ENCODE assay signal across 8 mouse cellular contexts in genomic region chr14:75283609-75284192, GRCm38 (mm10). TPM values are rescaled to one million over a fixed set of nuclear protein-coding genes. Genes with fewer than 3 reads are reported as not detected.
DNase-seq lines count a peak whose midpoint lies in the region; ATAC-seq and TF ChIP-seq lines count a peak whose summit lies in the region.

No protein-coding gene starts in this region.

- no peaks in the 10 kb centered on the region for H3K36me3 ChIP-seq in forebrain, embryonic 12.5 days (replicated peaks)
- no peaks in the 10 kb centered on the region for H3K36me3 ChIP-seq in limb, embryonic 11.5 days (ENCODE audit: control insufficient read depth, insufficient read depth, low read length)

- ATAC-seq in forebrain, embryonic 12.5 days (ENCODE audit: low FRiP score): peak; percentile 43
- ATAC-seq in limb, embryonic 11.5 days (ENCODE audit: insufficient number of reproducible peaks, low FRiP score, low TSS enrichment, low read depth): no peak; the same call in 1 of the 2 replicates
- peak; percentile 16; the same call in 1 of the 2 replicates for ATAC-seq in monocyte, adult 5-6 weeks (replicated peaks; ENCODE audit: insufficient number of reproducible peaks, low FRiP score, low TSS enrichment, poor library complexity, severe bottlenecking)

- peak overlapping the region; percentile 85 for H3K9ac ChIP-seq in forebrain, embryonic 12.5 days
- H3K9ac ChIP-seq in limb, embryonic 11.5 days (ENCODE audit: low read length): peak overlapping the region; percentile 92

- H3K4me3 ChIP-seq in bone marrow macrophage, adult 2 months (ENCODE audit: insufficient read depth, low read length): peak overlapping the region; percentile 88
- H3K4me3 ChIP-seq in forebrain, embryonic 12.5 days (replicated peaks): peak overlapping the region; percentile 88
- peak overlapping the region; percentile 99 for H3K4me3 ChIP-seq in limb, embryonic 11.5 days (ENCODE audit: low read depth, low read length)

- TF ChIP-seq CTCF in bone marrow macrophage, adult 2 months (IDR thresholded peaks at IDR 0.05; ENCODE audit: low read depth, low read length): no peak

- H3K27me3 ChIP-seq in forebrain, embryonic 12.5 days: peaks cover 5% of the 10 kb centered on the region; the same call in 1 of the 2 replicates
- H3K27me3 ChIP-seq in limb, embryonic 11.5 days (ENCODE audit: control insufficient read depth, insufficient read depth, low read length): no peaks in the 10 kb centered on the region

- intact Hi-C loops in left cerebral cortex, postnatal 4 days (cut with DNase I): loop anchor here (10.0 kb wide), 1 partner anchor 89 kb away; no protein-coding TSS in a partner anchor

- WGBS in forebrain, embryonic 12.5 days: 6% methylated on average over 19 of the region's 19 CpGs
- 4% methylated on average over 19 of the region's 19 CpGs for WGBS in limb, embryonic 11.5 days

- H3K4me2 ChIP-seq in forebrain, embryonic 12.5 days: peak overlapping the region; percentile 63
- peak overlapping the region; percentile 60 for H3K4me2 ChIP-seq in limb, embryonic 11.5 days (ENCODE audit: low read depth, severe bottlenecking)

- no peaks in the 10 kb centered on the region for H3K9me3 ChIP-seq in forebrain, embryonic 12.5 days
- H3K9me3 ChIP-seq in limb, embryonic 11.5 days (ENCODE audit: control insufficient read depth, low read length): no peaks in the 10 kb centered on the region

- H3K27ac ChIP-seq in bone marrow macrophage, adult 2 months (ENCODE audit: insufficient read depth, low read depth, low read length): peak overlapping the region; percentile 53
- H3K27ac ChIP-seq in forebrain, embryonic 12.5 days: peak overlapping the region; percentile 59
- H3K27ac ChIP-seq in limb, embryonic 11.5 days (replicated peaks; ENCODE audit: low read depth, low read length): no peak overlapping the region

- DNase-seq in left cerebral cortex, postnatal 4 days: peak; percentile 20
- DNase-seq in left cerebral cortex, adult 8-10 months (ENCODE audit: low spot score in 2 of 2): no peak
- no peak for DNase-seq in limb, embryonic 11.5 days (ENCODE audit: low spot score)
- no peak for DNase-seq in layer of hippocampus, postnatal 14 days (ENCODE audit: low spot score in 2 of 2)
- DNase-seq in thymus, postnatal 0 days (ENCODE audit: low spot score): no peak

- TF ChIP-seq POLR2A in bone marrow macrophage, adult 2 months (IDR thresholded peaks at IDR 0.05; ENCODE audit: borderline replicate concordance, low read depth, low read length): no peak

- H3K4me1 ChIP-seq in bone marrow macrophage, adult 2 months (ENCODE audit: control insufficient read depth, insufficient read depth, low read length): 0 out of 2 replicates have a peak, but pooled peaks cover 2% of the 10 kb centered on the region
- peaks cover 13% of the 10 kb centered on the region for H3K4me1 ChIP-seq in forebrain, embryonic 12.5 days
- 0 out of 2 replicates have a peak, but pooled peaks cover 2% of the 10 kb centered on the region for H3K4me1 ChIP-seq in limb, embryonic 11.5 days (ENCODE audit: control insufficient read depth, insufficient read depth, low read length)

RNA-seq across cellular contexts. Expression of gene Zc3h13, which starts 0.5 kb away (rescaled TPM):
- total RNA-seq in left cerebral cortex, postnatal 4 days (2021): 10 to 100 TPM; 57.0 to 66.0 TPM
- 10 to 100 TPM; 46.5 to 55.6 (median 49.7) TPM for total RNA-seq in left cerebral cortex, adult 8-10 months (2022)
- polyA plus RNA-seq in bone marrow macrophage, adult 2 months (2012; ENCODE audit: insufficient read depth, insufficient read length, missing spikeins): 20.7 and 20.9 TPM in 2 replicates
- polyA plus RNA-seq in forebrain, embryonic 12.5 days (2016; fragmentation: Nextera tagmentation; extraction: Ambion mirVana): 48.1 and 49.6 TPM in 2 replicates
- 31.1 and 38.1 TPM in 2 replicates for polyA plus RNA-seq in limb, embryonic 11.5 days (2014; fragmentation: Nextera tagmentation; extraction: Ambion mirVana)
- total RNA-seq in monocyte, adult 5-6 weeks (2017): 24.7 to 48.8 TPM (median 34.9 TPM) in 3 replicates
- 10 to 100 TPM; 53.1 to 55.8 TPM for total RNA-seq in layer of hippocampus, postnatal 14 days (2021)
- 23.9 and 31.3 TPM in 2 replicates for polyA plus RNA-seq in thymus, postnatal 0 days (2015; fragmentation: Nextera tagmentation; extraction: Ambion mirVana)

RNA-seq across cellular contexts. Expression of gene Cpb2, which starts 41.6 kb away (rescaled TPM):
- total RNA-seq in left cerebral cortex, postnatal 4 days (2021): not detected
- total RNA-seq in left cerebral cortex, adult 8-10 months (2022): not detected
- polyA plus RNA-seq in bone marrow macrophage, adult 2 months (2012; ENCODE audit: insufficient read depth, insufficient read length, missing spikeins): not detected in 2 replicates
- polyA plus RNA-seq in forebrain, embryonic 12.5 days (2016; fragmentation: Nextera tagmentation; extraction: Ambion mirVana): not detected in 2 replicates
- not detected in 2 replicates for polyA plus RNA-seq in limb, embryonic 11.5 days (2014; fragmentation: Nextera tagmentation; extraction: Ambion mirVana)
- not detected in 3 replicates for total RNA-seq in monocyte, adult 5-6 weeks (2017)
- total RNA-seq in layer of hippocampus, postnatal 14 days (2021): not detected
- polyA plus RNA-seq in thymus, postnatal 0 days (2015; fragmentation: Nextera tagmentation; extraction: Ambion mirVana): 0.34 TPM in 1 of 2 replicates, not detected in the other
